Mouse (Mus musculus) erythroblast, embryonic 14.5 days (primary cell): ENCODE results near the gene Cul7.

Experiments used
- GATA1 ChIP-seq: IDR thresholded peaks from 2 replicates; pipeline ENCODE4 v1.6.1; 2012; ENCODE audit warnings: low read length, inconsistent platforms, mixed read lengths
- TAL1 ChIP-seq: IDR thresholded peaks from 3 replicates; pipeline ENCODE4 v1.6.1; 2012; ENCODE audit warnings: low read length, inconsistent platforms, mixed read lengths

- TF ChIP-seq GATA1: no peak
- no peak for TF ChIP-seq TAL1
Observed at GRCm38 (mm10) chr17:46656054-46656453, 5.9 kb downstream of the Cul7 start.
